Mouse (Mus musculus) small intestine, adult 2 months (tissue): ENCODE measurements around the gene Anp32e.

ENCODE experiments used
- CTCF ChIP-seq: fragments of 200-500 bp; IDR thresholded peaks from 2 replicates; pipeline ENCODE4 v1.5.1; 2012; ENCODE audit warnings: low read depth, mild to moderate bottlenecking, control low read depth, inconsistent platforms, low read length, moderate library complexity, mixed read lengths; ENCODE audit not compliant: insufficient replicate concordance, insufficient read length; ENCODE audit errors: extremely low read depth
- POLR2A ChIP-seq: fragments of 200-500 bp; IDR thresholded peaks from 2 replicates; pipeline ENCODE4 v1.6.1; 2012; ENCODE audit warnings: low read depth, mild to moderate bottlenecking, control low read depth, inconsistent platforms, low read length, moderate library complexity

- TF ChIP-seq CTCF (no peak), POLR2A (no peak)
These were observed 36.7 kb upstream of the Anp32e start for GRCm38 (mm10) chr3:95892066-95893052.
